Mouse (Mus musculus): ENCODE results near the gene Eml1. TPM values are rescaled to one million over a fixed set of nuclear protein-coding genes. Genes with fewer than 3 reads are reported as not detected.

Gene Eml1
- polyA plus RNA-seq, 1 experiment: 5.1 TPM

- peak within 1 kb of the TSS; percentile 79 for H3K27ac ChIP-seq (replicated peaks; ENCODE audit: low read depth, low read length)
- peaks cover 13% of the 10 kb centered on the region for H3K4me1 ChIP-seq (ENCODE audit: control insufficient read depth, insufficient read depth, insufficient read length, low read length)
- H3K4me3 ChIP-seq (ENCODE audit: insufficient read depth, low read depth, low read length): peak within 1 kb of the TSS; percentile 87
These were observed 183.5 kb downstream of the Eml1 start, which contains the start of gene Evl for GRCm38 (mm10) chr12:108554120-108554841. Gene Evl (plus strand): TSS chr12:108554720.

GRCm38 (mm10) chr12:108554861-108555556, 184.3 kb downstream of the Eml1 start:
- peaks cover 14% of the 10 kb centered on the region for H3K4me1 ChIP-seq (ENCODE audit: control insufficient read depth, insufficient read depth, insufficient read length, low read length)
- H3K4me3 ChIP-seq (ENCODE audit: insufficient read depth, low read depth, low read length): peak overlapping the region; percentile 87
- no peak overlapping the region; the same call in 1 of the 2 replicates for H3K27ac ChIP-seq (replicated peaks; ENCODE audit: low read depth, low read length)

DNA sequence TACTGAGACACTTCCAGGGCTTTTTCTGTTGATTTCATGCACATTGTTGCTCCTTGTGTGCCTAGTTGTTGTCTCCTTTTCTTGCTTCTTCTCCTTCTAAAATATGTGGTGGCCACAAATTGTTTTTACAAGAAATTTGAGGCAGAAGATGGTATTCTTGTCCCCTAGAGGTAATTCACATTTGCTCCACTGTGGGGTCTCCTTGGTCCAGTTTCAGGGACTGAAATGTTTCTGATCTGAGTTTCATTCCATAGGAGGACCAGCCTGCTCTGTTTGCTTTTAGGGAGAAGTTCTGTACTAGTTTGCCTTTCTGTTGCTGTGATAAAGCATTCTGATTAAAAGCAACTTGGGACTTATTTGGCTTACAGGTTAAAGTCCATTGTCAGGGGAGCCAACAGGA, 187.4 kb downstream of the Eml1 start:
- no peak overlapping the region for H3K27ac ChIP-seq (replicated peaks; ENCODE audit: low read depth, low read length)
- H3K4me3 ChIP-seq (ENCODE audit: insufficient read depth, low read depth, low read length): no peak overlapping the region
- H3K4me1 ChIP-seq (ENCODE audit: control insufficient read depth, insufficient read depth, insufficient read length, low read length): peaks cover 13% of the 10 kb centered on the region

DNA sequence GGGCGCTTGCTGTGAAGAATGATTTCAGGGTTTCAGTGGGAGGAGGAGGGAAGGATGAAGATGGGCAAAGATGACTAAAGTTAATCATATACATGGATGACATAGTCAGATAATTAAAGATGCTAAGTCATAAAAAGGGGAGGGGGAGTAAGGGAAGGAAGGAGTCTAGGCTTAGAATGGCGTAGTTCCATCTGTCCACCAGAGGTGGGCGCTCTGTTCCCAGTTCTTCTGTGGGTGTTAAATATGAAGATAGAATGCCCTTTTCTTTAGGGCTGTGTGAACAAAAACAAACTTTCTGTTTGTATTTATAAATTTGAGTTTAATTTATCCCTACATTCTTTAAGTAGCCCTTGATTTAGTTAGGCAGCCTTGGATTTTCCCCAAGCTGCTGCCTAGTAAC, 192.5 kb downstream of the Eml1 start:
- Histone ChIP-seq H3K4me3 (ENCODE audit: insufficient read depth, low read depth, low read length) (no peak overlapping the region), H3K27ac (replicated peaks; ENCODE audit: low read depth, low read length) (no peak overlapping the region), H3K4me1 (ENCODE audit: control insufficient read depth, insufficient read depth, insufficient read length, low read length) (peaks cover 5% of the 10 kb centered on the region)

- Histone ChIP-seq H3K4me1 (ENCODE audit: control insufficient read depth, insufficient read depth, insufficient read length, low read length) (peaks cover 4% of the 10 kb centered on the region; the same call in 1 of the 2 replicates), H3K27ac (replicated peaks; ENCODE audit: low read depth, low read length) (no peak overlapping the region), H3K4me3 (ENCODE audit: insufficient read depth, low read depth, low read length) (no peak overlapping the region)
These were observed 194.3 kb downstream of the Eml1 start for GRCm38 (mm10) chr12:108564910-108565506.

GRCm38 (mm10) chr12:108579156-108579871, 208.6 kb downstream of the Eml1 start:
- H3K4me1 ChIP-seq (ENCODE audit: control insufficient read depth, insufficient read depth, insufficient read length, low read length): no peaks in the 10 kb centered on the region; the same call in 1 of the 2 replicates
- H3K4me3 ChIP-seq (ENCODE audit: insufficient read depth, low read depth, low read length): no peak overlapping the region
- H3K27ac ChIP-seq (replicated peaks; ENCODE audit: low read depth, low read length): no peak overlapping the region

- H3K27ac ChIP-seq (replicated peaks; ENCODE audit: low read depth, low read length): no peak overlapping the region
- H3K4me1 ChIP-seq (ENCODE audit: control insufficient read depth, insufficient read depth, insufficient read length, low read length): no peaks in the 10 kb centered on the region; the same call in 1 of the 2 replicates
- H3K4me3 ChIP-seq (ENCODE audit: insufficient read depth, low read depth, low read length): no peak overlapping the region
These were observed 213.0 kb downstream of the Eml1 start for GRCm38 (mm10) chr12:108583775-108584174.

Other genes with a start within 250 kb of the Eml1 start
- 63.3 and 70.3 TPM in 2 replicates for gene Setd3, start 191.6 kb upstream of the Eml1 start, polyA plus RNA-seq (2012; ENCODE audit: insufficient read depth, insufficient read length, missing spikeins)
- 9.1 and 10.9 TPM in 2 replicates for gene Ccnk, start 191.4 kb upstream of the Eml1 start, polyA plus RNA-seq (2012; ENCODE audit: insufficient read depth, insufficient read length, missing spikeins)
- 2.3 and 3.3 TPM in 2 replicates for gene Ccdc85c, start 95.5 kb upstream of the Eml1 start, polyA plus RNA-seq (2012; ENCODE audit: insufficient read depth, insufficient read length, missing spikeins)
- not detected in 2 replicates for gene Hhipl1, start 64.7 kb upstream of the Eml1 start, polyA plus RNA-seq (2012; ENCODE audit: insufficient read depth, insufficient read length, missing spikeins)
- gene Cyp46a1, start 36.6 kb upstream of the Eml1 start, polyA plus RNA-seq (2012; ENCODE audit: insufficient read depth, insufficient read length, missing spikeins): not detected in 2 replicates
- gene Evl, start 183.8 kb downstream of the Eml1 start, polyA plus RNA-seq (2012; ENCODE audit: insufficient read depth, insufficient read length, missing spikeins): 4.5 and 5.0 TPM in 2 replicates